ENCODE assay signal across 10 mouse cellular contexts in genomic region chr17:40879528-40879923, GRCm38 (mm10). TPM values are rescaled to one million over a fixed set of nuclear protein-coding genes. Genes with fewer than 3 reads are reported as not detected.
A peak's percentile ranks its signal among the peaks of the same experiment; 100 is the strongest.
DNase-seq lines count a peak whose midpoint lies in the region; ATAC-seq and TF ChIP-seq lines count a peak whose summit lies in the region.
"Had no signal": no experiment of that assay in that cellular context is flagged by ENCODE, and none has a peak within 500 bp of the region (broad histone marks: within the 10 kb centered on the region; RNA-seq: fewer than 3 reads in every experiment).

No protein-coding gene starts in this region.

- WGBS in kidney, postnatal 0 days, result 18% methylated on average over 6 of the region's 6 CpGs
- 13% methylated on average over 6 of the region's 6 CpGs for WGBS in embryonic facial prominence, embryonic 11.5 days
- 6% methylated on average over 6 of the region's 6 CpGs for WGBS in intestine, embryonic 16.5 days
- 5% methylated on average over 6 of the region's 6 CpGs for WGBS in neural tube, embryonic 12.5 days

- H3K27me3 ChIP-seq in kidney, postnatal 0 days (ENCODE audit: insufficient read depth, low read length), result no peaks in the 10 kb centered on the region
- H3K27me3 ChIP-seq in embryonic facial prominence, embryonic 11.5 days (ENCODE audit: control insufficient read depth, insufficient read depth, low read length), result no peaks in the 10 kb centered on the region
- H3K27me3 ChIP-seq in intestine, embryonic 16.5 days (replicated peaks; ENCODE audit: control insufficient read depth, insufficient read depth, low read length), result no peaks in the 10 kb centered on the region
- H3K27me3 ChIP-seq in neural tube, embryonic 12.5 days (replicated peaks), result no peaks in the 10 kb centered on the region

- H3K4me2 ChIP-seq in kidney, postnatal 0 days (ENCODE audit: low read length), result peak overlapping the region; percentile 63
- peak overlapping the region; percentile 85 for H3K4me2 ChIP-seq in embryonic facial prominence, embryonic 11.5 days (ENCODE audit: low read depth, low read length)
- H3K4me2 ChIP-seq in intestine, embryonic 16.5 days (ENCODE audit: low read depth, low read length), result peak overlapping the region; percentile 78
- peak overlapping the region; percentile 84 for H3K4me2 ChIP-seq in neural tube, embryonic 12.5 days (replicated peaks)

- H3K9ac ChIP-seq in kidney, postnatal 0 days (ENCODE audit: low read depth, low read length), result peak overlapping the region; percentile 64
- H3K9ac ChIP-seq in embryonic facial prominence, embryonic 11.5 days (replicated peaks; ENCODE audit: low read length), result peak overlapping the region; percentile 61
- peak overlapping the region; percentile 84 for H3K9ac ChIP-seq in intestine, embryonic 16.5 days (ENCODE audit: low read depth, low read length)
- peak overlapping the region; percentile 53 for H3K9ac ChIP-seq in neural tube, embryonic 12.5 days

- no peaks in the 10 kb centered on the region for H3K4me1 ChIP-seq in kidney, postnatal 0 days (replicated peaks; ENCODE audit: insufficient read depth, low read length)
- no peaks in the 10 kb centered on the region for H3K4me1 ChIP-seq in embryonic facial prominence, embryonic 11.5 days (ENCODE audit: control insufficient read depth, insufficient read depth, low read length)
- no peaks in the 10 kb centered on the region for H3K4me1 ChIP-seq in intestine, embryonic 16.5 days (ENCODE audit: control insufficient read depth, insufficient read depth, low read length)
- no peaks in the 10 kb centered on the region for H3K4me1 ChIP-seq in neural tube, embryonic 12.5 days

- TF ChIP-seq CTCF in kidney, postnatal 0 days (IDR thresholded peaks at IDR 0.05; ENCODE audit: low read depth), result no peak

- H3K9me3 ChIP-seq in kidney, postnatal 0 days (replicated peaks; ENCODE audit: low read length), result no peaks in the 10 kb centered on the region
- no peaks in the 10 kb centered on the region for H3K9me3 ChIP-seq in embryonic facial prominence, embryonic 11.5 days (replicated peaks; ENCODE audit: control insufficient read depth, low read length)
- H3K9me3 ChIP-seq in intestine, embryonic 16.5 days (ENCODE audit: control insufficient read depth, low read length), result no peaks in the 10 kb centered on the region
- no peaks in the 10 kb centered on the region for H3K9me3 ChIP-seq in neural tube, embryonic 12.5 days

- ATAC-seq in kidney, postnatal 0 days (replicated peaks; ENCODE audit: low FRiP score, low read depth), result no peak
- ATAC-seq in embryonic facial prominence, embryonic 11.5 days (replicated peaks; ENCODE audit: insufficient number of reproducible peaks, low FRiP score, low TSS enrichment, low read depth), result no peak
- ATAC-seq in intestine, embryonic 16.5 days, result no peak
- ATAC-seq in neural tube, embryonic 12.5 days (ENCODE audit: low FRiP score, low read depth), result no peak

- peak overlapping the region; percentile 60 for H3K4me3 ChIP-seq in kidney, postnatal 0 days (replicated peaks; ENCODE audit: low read depth, low read length)
- H3K4me3 ChIP-seq in embryonic facial prominence, embryonic 11.5 days (ENCODE audit: low read depth, low read length), result peak overlapping the region; percentile 52
- H3K4me3 ChIP-seq in intestine, embryonic 16.5 days (ENCODE audit: low read length), result peak overlapping the region; percentile 73
- H3K4me3 ChIP-seq in neural tube, embryonic 12.5 days, result peak overlapping the region; percentile 48

- no peak overlapping the region for H3K27ac ChIP-seq in kidney, postnatal 0 days
- H3K27ac ChIP-seq in embryonic facial prominence, embryonic 11.5 days (replicated peaks; ENCODE audit: low read depth, low read length), result no peak overlapping the region
- peak overlapping the region; percentile 77 for H3K27ac ChIP-seq in intestine, embryonic 16.5 days (ENCODE audit: low read length)
- no peak overlapping the region for H3K27ac ChIP-seq in neural tube, embryonic 12.5 days

- no peaks in the 10 kb centered on the region for H3K36me3 ChIP-seq in kidney, postnatal 0 days (ENCODE audit: insufficient read depth, low read length)
- no peaks in the 10 kb centered on the region for H3K36me3 ChIP-seq in embryonic facial prominence, embryonic 11.5 days (replicated peaks; ENCODE audit: control insufficient read depth, insufficient read depth, low read depth, low read length)
- no peaks in the 10 kb centered on the region for H3K36me3 ChIP-seq in intestine, embryonic 16.5 days (ENCODE audit: control insufficient read depth, insufficient read depth, low read length)
- H3K36me3 ChIP-seq in neural tube, embryonic 12.5 days, result no peaks in the 10 kb centered on the region

- DNase-seq in kidney, postnatal 0 days (ENCODE audit: low spot score), result no peak
- no peak for DNase-seq in kidney, postnatal 10 days
- no peak for DNase-seq in embryonic facial prominence, embryonic 11.5 days (ENCODE audit: low spot score)
- DNase-seq in layer of hippocampus, postnatal 36 days, result no peak
- DNase-seq in left cerebral cortex, adult 8-10 months (ENCODE audit: low spot score in 2 of 2), result no peak
- no peak for DNase-seq in urinary bladder, postnatal 14 days (ENCODE audit: low spot score)

RNA-seq across cellular contexts. Expression of gene 9130008F23Rik, which starts 0.8 kb away (rescaled TPM):
- 3.7 and 3.8 TPM in 2 replicates for polyA plus RNA-seq in kidney, postnatal 0 days (2015; fragmentation: Nextera tagmentation; extraction: Ambion mirVana)
- polyA plus RNA-seq in embryonic facial prominence, embryonic 11.5 days (2014; fragmentation: Nextera tagmentation; extraction: Ambion mirVana), result 0.70 and 1.2 TPM in 2 replicates
- 5.8 and 7.8 TPM in 2 replicates for polyA plus RNA-seq in intestine, embryonic 16.5 days (2015; fragmentation: Nextera tagmentation; extraction: Ambion mirVana)
- polyA plus RNA-seq in neural tube, embryonic 12.5 days (2016; fragmentation: Nextera tagmentation; extraction: Ambion mirVana), result 0.66 and 0.83 TPM in 2 replicates
- total RNA-seq in layer of hippocampus, postnatal 36 days (2021), result under 1 TPM in 1 of 2 experiments, not detected in 1; 0.15 TPM
- under 1 TPM in 1 of 4 experiments, not detected in 3; 0.26 TPM for total RNA-seq in left cerebral cortex, adult 8-10 months (2022)

RNA-seq across cellular contexts. Expression of gene Glyatl3, which starts 34.6 kb away (rescaled TPM):
- not detected in 2 replicates for polyA plus RNA-seq in kidney, postnatal 0 days (2015; fragmentation: Nextera tagmentation; extraction: Ambion mirVana)
- polyA plus RNA-seq in embryonic facial prominence, embryonic 11.5 days (2014; fragmentation: Nextera tagmentation; extraction: Ambion mirVana), result 0.21 and 0.79 TPM in 2 replicates
- polyA plus RNA-seq in intestine, embryonic 16.5 days (2015; fragmentation: Nextera tagmentation; extraction: Ambion mirVana), result not detected in 2 replicates
- not detected in 2 replicates for polyA plus RNA-seq in neural tube, embryonic 12.5 days (2016; fragmentation: Nextera tagmentation; extraction: Ambion mirVana)
- not detected for total RNA-seq in layer of hippocampus, postnatal 36 days (2021)
- total RNA-seq in left cerebral cortex, adult 8-10 months (2022), result not detected
- total RNA-seq: adrenal gland, adult 18-20 months; left cerebral cortex, postnatal 10 days had no signal

RNA-seq across cellular contexts. Expression of gene Mut, which starts 55.0 kb away (rescaled TPM):
- polyA plus RNA-seq in kidney, postnatal 0 days (2015; fragmentation: Nextera tagmentation; extraction: Ambion mirVana), result 63.0 and 64.0 TPM in 2 replicates
- polyA plus RNA-seq in embryonic facial prominence, embryonic 11.5 days (2014; fragmentation: Nextera tagmentation; extraction: Ambion mirVana), result 37.5 and 38.0 TPM in 2 replicates
- 49.7 and 49.8 TPM in 2 replicates for polyA plus RNA-seq in intestine, embryonic 16.5 days (2015; fragmentation: Nextera tagmentation; extraction: Ambion mirVana)
- 23.7 and 28.0 TPM in 2 replicates for polyA plus RNA-seq in neural tube, embryonic 12.5 days (2016; fragmentation: Nextera tagmentation; extraction: Ambion mirVana)
- total RNA-seq in layer of hippocampus, postnatal 36 days (2021), result 10 to 100 TPM; 41.9 to 42.8 TPM
- total RNA-seq in left cerebral cortex, adult 8-10 months (2022), result 10 to 100 TPM; 50.0 to 54.6 (median 50.6) TPM

RNA-seq across cellular contexts. Expression of gene Cenpq, which starts 55.3 kb away (rescaled TPM):
- 19.0 and 21.9 TPM in 2 replicates for polyA plus RNA-seq in kidney, postnatal 0 days (2015; fragmentation: Nextera tagmentation; extraction: Ambion mirVana)
- 50.5 and 52.9 TPM in 2 replicates for polyA plus RNA-seq in embryonic facial prominence, embryonic 11.5 days (2014; fragmentation: Nextera tagmentation; extraction: Ambion mirVana)
- 16.0 and 17.9 TPM in 2 replicates for polyA plus RNA-seq in intestine, embryonic 16.5 days (2015; fragmentation: Nextera tagmentation; extraction: Ambion mirVana)
- polyA plus RNA-seq in neural tube, embryonic 12.5 days (2016; fragmentation: Nextera tagmentation; extraction: Ambion mirVana), result 21.8 and 26.0 TPM in 2 replicates
- 1 to 10 TPM; 3.0 to 3.9 TPM for total RNA-seq in layer of hippocampus, postnatal 36 days (2021)
- total RNA-seq in left cerebral cortex, adult 8-10 months (2022), result 1 to 10 TPM; 3.8 to 4.7 (median 4.3) TPM
